Mouse (Mus musculus) monocyte, adult 5-6 weeks (primary cell): ENCODE results near the gene Cux1. TPM values are rescaled to one million over a fixed set of nuclear protein-coding genes. Genes with fewer than 3 reads are reported as not detected.
A peak's percentile ranks its signal among the peaks of the same experiment; 100 is the strongest.

Experiments used
- ATAC-seq: fragments of 153-309, 156-312 bp; replicated peaks from 2 replicates; pipeline ENCODE4 v1.8.0; 2017; ENCODE audit warnings: mild to moderate bottlenecking; ENCODE audit not compliant: low TSS enrichment, insufficient number of reproducible peaks, severe bottlenecking, poor library complexity, low FRiP score
- total RNA-seq: library from RNA; stranded (forward); fragments of 200-1000, 200-491, 200-594 nt; gene quantifications from 3 replicates; pipeline ENCODE4 v1.2.3, GENCODE M21; 2017

The Cux1 gene
- total RNA-seq, 1 experiment from 2014 or later, result 79.9 TPM

DNA sequence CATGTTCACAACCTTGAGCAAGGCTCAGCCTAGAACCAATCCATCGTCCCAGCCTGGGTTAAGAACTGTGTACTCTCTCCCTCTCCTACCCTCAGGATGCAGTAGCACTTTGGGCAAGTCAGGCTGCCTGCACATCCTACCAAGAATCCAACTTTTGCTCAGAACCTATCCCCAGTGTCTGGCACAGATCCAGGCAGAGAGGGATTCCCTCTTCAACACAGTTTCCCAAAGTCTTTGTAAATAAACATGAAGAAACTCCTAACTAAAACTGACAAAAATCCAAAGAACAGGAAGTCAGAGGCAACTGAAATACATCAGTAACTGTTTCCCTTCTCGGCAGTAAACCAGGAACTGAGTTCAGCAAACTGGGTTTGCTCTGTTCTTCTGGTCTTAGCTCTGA is 103.2 kb downstream of the Cux1 start:
- no peak for ATAC-seq

DNA sequence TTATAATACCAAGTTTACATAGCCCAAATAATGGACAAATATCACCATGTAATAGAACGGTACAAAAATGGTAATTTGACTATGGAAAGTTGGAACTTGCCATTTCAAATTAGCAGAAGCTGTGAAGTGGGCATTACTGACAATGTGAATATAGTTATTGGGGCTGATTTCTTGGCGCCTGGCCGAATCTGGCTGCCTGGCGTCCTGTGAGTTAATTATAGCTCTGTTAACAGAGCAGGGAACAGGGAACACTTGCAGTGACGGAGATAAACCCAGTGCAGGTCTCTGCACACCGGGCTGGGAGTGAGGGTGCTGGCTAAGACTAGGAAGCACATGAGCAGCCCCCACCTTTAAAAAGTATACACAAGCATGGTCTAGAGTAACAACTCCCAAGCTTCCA is 104.7 kb downstream of the Cux1 start:
- ATAC-seq, result no peak

DNA sequence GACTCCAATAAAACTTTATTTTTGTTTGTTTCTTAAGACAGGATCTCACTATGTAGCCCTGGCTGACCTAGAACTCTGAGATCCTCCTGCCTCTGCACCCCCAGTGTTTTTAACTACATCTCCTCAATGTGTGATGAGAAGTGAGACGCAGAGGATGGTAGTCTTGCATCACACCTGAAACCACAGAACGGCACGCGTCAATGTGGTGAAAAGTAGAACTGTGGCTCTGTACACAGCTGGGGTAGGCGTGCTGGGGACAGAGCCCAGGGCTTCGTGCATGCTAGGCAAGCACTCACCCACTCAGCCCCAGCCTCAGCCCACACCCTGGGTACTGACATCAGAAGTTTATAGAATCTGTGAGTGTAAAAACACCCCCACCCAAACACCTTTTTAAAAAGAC is 107.4 kb downstream of the Cux1 start:
- ATAC-seq, result peak; percentile 67

DNA sequence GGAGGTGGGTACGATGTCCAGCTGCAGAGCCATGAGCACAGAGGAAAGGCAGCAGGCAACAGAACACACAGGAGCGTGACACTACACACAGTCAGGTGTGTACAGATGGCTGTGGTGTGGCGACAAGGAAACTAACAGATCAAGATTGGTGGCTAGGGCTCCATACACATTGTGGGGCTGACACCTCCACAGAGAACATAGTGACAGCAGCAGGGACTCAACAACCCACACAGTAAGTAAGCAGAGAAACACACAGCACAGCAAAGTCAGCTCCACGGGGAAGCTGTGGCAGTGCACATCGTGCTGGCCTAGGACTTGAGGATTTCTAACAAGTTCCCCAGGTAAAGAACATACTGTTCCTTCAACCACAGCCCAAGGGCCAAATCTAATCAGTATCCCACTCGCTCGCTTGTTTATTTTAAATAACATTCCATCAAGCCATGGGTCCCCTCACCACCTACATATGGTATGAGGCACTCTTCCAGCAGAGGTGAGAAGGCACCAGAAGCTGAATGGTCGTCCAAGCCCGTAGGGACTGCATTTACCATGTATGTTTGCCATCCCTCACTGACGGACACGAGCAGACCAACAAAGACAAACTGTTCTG is 108.3 kb downstream of the Cux1 start:
- no peak for ATAC-seq

DNA sequence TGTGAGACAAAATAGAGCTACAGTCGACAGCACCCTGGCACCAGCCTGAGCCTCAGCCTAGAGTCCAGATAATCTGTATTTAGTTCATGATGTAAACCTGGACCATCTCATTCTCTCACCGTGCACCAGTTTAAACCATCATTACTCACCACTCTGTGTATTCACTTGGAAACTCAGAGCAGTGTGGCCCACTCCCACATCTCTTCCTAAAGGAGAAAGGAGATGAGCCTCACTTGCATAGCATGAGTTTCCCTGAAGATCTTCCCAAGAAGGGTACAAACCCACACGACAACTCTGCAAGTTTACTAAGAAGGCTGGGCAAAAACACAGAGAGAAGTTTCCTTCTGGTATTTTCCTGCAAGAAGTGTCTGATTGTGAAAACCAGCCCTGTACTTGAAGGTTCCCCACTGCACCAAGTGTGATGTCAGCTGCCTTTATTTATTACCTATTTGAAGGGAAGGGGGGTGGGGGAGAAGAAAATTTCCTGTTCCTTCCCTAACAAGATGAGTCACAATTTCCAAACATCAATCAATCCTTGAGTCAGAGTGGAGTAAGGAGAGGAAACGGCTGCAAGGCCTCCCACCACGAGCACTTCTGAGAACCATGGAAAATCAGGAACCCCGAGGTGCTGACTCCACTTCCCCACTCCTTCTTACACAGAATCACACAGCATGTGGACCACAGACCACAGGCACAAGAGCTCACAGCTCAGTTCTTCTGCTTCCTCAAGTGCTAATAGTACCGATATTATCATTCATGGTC is 109.0 kb downstream of the Cux1 start:
- peak; percentile 75 for ATAC-seq

DNA sequence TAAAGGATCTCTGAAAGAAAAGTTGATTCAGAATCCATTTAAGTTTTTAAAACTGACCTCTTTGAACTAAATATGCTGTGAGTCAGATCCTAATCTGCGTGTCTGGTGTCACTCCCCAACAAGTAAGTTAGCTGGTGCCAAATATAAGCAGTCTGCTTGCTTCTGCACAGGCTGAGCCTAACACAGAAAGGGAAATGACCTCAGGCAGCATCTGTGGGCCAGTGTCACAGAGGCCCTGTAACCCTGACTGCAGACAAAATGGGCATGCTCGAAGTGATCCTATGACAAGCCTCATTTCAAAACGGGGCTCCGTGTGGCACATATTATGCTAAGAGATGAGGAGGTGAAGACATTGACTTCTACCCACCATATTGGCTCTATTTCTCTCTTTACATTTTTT is 110.9 kb downstream of the Cux1 start:
- no peak for ATAC-seq

DNA sequence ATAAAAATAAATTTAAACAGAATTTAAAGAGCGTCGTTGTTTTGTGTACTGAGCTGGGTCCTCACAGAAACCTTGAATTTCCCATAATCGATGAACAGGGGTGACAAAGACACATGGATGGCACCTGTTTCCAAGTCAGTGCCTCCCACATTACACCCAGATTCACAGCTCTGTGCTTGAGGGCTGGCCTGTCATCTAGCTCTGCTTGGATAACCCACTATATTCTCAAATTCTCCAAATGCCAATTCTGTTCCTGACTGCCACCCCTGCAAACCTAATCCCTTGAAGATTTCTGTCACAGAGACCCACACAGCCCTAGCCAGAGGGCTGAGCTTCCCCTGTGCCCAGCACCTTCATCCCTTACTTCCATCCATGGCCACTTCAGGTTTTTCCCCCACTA is 114.6 kb downstream of the Cux1 start:
- ATAC-seq, result no peak

DNA sequence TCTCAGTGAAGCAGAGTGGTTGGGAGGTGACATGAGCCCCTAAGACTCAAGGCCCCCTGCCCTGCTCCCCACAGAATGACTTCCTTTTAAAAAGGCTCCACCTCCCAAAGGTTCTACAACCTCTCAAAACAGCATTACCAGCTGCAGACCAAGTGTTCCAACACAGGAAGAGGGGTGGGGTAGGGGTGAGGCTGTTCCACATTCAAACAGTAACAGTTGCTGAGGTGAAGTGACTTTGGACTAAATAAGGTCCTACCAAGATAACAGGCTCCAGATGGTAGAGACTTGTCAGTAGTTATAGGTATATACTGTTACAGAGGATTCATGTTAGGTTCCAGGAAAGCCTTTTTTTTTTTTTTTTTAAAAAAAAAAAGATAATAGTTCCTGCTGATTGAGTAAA is 117.5 kb downstream of the Cux1 start:
- no peak for ATAC-seq

DNA sequence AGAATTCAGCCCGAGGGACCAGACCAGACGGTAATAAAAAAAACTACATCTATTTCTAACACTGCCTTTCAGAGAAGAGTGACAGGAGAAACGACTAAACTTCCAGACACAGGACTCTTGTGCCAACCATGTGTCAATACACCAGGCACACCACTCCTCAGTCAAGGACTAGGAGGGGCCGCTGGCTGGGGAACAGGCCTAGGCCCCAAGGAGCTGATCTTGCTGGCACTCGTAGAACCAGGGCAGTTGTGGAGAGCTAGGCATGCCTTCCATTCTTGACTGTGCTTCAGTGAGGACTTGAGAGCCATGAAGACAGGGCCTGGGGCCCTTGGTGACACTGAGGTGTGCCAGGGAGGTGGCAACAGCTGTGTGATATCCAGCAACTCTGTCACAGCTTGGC is 121.3 kb downstream of the Cux1 start:
- ATAC-seq, result no peak

DNA sequence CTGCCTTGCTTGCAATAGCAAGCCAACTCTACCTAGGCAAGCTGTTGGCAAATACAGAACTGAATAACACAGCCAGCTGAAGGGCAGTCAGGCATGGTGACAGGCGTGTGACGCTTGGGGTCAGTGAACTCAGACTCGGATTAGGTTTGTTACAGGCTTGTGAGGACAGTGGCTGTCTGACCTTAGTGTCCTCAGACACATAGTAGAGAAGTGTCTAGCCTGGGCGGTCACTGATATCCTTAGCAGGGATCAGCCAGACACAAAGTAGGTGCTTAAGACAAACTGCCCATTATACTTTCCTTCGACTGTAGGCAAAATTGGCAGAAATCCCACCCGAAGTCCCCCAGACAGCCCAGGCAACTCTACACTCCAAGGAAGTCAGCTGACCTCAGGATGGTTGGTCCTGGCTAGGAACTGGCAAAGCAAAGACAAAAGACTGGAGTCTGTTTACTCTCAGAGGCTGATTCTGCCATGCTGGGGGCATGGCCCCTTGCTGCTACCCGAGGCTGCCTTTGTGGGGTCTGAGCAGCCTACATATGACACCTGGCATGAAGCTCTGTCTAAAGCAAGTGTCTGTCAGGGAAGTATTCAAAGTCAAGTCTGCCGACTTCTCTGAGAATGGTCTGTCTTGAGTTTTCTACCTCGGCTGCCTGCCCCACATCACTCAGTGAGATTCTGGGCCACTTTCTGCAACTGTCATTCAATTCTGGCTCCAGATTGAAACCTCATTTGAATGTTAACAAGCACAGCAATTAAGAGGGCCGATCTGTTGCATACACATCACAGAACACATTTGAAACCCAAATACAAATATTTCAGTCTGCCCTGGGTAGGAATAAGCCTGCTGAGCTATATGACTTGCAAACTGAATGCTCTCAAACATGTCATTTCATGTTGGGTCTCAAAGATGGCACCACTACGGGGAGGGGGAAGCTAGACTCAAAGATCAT is 124.8 kb downstream of the Cux1 start:
- ATAC-seq, result no peak

DNA sequence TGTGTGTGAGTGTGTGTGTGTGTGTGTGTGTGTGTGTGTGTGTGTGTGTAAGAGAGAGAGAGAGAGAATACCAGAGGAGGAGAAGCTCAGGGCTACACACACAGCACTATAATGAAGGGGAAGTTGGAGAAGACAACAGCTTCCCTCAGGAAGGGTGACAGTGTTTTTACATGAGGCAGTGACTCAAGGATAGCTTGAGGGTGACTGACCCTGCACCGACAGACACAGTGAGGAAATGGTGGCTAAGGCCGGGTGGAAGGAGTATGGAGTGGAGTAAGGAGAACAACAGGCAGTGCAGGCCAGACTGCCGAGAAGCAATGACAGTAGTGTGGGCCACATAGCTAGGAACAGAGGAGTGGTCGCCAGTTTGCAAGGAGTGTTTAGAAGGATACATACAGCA is 137.6 kb downstream of the Cux1 start:
- peak; percentile 36; the same call in 1 of the 2 replicates for ATAC-seq

DNA sequence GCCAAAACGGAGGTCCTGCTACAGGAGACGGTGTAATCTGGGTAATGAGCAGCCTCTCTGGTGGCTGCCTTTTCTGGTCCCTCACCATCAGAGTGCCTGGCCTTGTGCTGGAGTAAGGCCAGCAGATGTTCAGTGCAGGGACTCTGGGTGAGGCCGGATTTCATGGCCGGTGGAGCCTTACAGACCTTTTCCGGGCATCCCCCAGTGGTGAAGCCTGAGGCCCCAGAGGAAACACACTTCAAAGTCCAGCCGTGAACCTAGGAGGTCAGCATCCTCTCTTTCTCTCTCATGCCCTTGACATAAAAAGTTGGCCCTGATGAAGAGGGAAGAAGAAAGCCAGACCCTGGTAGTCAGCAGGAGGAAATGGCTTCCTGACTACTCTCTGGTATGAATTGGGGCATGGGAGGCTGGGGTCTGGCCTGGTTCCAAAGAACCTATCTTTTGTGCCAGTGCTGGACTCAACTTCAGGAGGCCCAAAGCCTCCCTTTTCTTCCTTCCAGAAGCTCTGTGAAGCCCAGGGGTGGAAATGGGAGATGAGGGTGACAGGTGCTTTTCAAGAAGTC is 138.7 kb downstream of the Cux1 start:
- no peak for ATAC-seq

DNA sequence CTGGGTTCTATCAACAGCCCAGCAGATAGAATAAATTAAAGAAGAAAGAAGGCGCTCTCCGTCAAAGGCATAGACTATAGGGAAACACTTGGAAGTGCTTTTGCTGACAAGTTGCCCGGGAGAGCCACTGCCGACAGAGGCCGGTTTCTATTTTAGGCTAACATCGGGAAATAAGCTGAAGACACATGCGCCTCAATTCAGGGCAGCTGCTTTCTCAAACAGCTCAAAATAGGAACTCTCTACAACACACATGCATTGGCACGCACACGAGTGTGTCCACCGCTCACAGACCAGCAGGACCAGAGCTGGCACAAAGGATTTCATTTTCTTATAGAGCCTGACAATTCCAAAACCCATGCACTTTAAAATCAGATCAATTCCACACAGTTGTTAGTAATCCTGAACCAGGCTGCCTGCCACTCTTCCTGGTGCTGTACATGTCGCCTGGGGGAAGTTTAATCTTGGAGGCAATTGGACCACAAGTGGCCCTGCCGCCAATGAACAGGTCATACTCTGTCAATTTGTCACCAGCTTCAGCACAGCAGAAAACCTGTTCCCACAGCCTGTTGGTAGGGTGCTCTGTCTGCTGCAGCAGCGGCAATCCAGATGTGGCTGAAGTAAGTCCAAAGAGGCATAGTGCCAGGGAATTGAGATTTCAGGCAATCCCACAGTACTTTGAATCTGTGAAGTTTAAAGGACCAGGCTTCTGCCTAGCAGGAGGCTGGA is 139.4 kb downstream of the Cux1 start:
- ATAC-seq, result no peak

DNA sequence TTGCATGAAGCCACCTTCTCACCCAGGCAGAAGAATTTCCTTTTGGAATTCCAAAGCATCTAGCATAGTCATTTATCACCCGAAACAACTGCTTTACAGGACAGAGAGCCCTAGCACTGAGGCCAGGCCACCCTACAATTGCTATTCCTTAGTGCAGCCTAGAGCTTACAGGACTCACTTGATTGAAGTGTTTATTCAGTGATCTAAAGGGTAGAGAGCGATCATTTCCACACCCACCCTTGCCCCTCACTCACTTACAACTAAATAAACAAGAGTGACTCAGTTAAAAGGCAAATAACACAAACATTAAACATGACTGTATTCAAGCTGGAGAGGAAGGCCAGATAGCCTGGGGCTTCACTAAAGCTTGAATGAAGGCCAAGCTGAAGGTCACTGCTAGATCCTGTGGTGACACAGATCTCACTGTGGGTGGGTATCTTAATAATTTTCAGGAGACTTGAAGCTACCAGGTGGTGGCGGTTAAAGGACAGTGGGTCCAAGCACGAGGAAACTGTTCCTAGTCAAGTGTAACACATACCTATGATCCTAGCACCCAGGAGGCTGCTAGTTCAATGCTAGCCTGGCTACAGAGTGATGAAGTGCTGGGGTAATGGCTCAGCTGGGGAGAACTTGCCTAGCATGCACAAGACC is 140.0 kb downstream of the Cux1 start:
- ATAC-seq, result no peak

DNA sequence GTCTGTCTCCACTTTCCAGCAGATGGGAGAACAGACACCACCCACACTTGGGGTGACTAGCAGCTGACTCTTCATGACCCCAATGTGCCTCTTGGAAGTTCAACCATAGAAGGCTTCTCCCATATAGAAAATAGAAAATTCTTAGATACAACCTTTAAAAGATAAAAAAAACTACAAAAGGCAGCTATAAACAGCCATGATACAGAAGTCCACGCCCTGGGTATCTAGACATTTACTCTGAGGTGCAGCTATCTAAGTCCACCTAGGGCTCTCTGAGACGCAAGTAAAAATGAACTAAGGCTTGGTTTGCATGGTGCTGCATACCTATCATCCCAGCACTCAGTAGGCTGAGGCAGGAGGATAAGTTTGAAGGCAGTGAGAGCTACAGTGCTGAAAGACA is 144.3 kb downstream of the Cux1 start:
- no peak for ATAC-seq

DNA sequence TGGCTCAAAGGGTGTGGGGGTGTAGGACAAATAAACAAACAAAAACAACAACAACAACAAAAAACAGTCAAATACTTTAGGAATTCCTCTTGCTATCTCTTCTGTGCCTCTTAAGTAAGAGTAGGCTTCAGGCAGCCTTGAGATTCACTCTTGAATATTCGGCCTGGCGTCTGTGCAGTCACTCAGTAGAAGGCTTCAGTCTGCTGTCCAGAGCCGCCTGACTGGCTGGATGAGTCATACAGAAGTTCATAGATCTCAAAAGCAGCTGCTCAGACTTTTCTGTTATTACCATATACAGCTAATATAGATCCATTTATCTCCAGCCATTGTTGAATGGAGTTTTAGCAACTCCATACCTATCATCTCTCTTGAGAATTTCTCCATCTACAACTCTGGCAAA is 145.4 kb downstream of the Cux1 start:
- ATAC-seq, result no peak

DNA sequence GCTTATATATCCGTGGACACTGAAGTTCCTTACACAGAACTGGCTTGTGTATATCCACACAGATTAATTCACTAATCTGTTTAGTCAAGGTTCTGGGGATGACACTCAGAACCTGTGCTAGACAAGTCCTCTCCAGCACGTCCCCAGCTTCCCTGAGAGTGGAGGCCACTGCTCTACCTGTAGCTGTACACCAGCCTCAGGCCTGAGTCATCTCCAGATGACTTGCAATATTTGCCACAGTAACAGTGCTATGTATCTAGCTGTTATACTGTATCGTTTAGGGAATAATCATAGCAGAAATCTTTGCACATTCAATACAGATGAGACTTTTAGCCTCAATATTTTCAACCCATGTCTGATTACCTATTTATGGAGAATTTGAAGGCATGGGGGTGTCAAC is 146.0 kb downstream of the Cux1 start:
- ATAC-seq, result no peak

DNA sequence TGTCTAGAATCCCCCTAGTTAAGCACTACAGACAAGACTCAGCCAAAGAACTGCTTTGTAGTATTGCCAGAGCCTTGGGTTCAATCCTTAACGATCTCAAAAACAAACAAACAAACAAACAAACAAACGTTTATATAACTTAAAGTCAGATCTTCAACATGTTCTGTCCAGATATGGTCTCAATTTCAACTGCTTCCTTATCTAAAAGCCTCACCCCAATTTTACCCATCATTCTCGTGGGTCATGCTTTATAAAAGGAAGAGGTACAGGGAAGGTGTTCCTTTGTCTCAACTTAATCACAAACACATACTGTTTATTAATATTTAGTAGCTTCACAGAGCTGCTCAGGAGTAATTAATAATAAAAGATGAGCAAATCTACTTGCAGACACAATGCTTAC is 146.9 kb downstream of the Cux1 start:
- ATAC-seq, result no peak
